Mouse (Mus musculus) G1E (cell line): ENCODE results near the gene Dync1li2. TPM values are rescaled to one million over a fixed set of nuclear protein-coding genes. Genes with fewer than 3 reads are reported as not detected.

Experiments used
- ATAC-seq: 2 replicates; pipeline ENCODE4 v1.8.0; 2016; ENCODE audit warnings: mild to moderate bottlenecking; ENCODE audit not compliant: insufficient number of reproducible peaks, poor library complexity, low FRiP score, severe bottlenecking; ENCODE audit errors: extremely low read depth
- DNase-seq: peaks from one replicate; pipeline ENCODE4 v3.0.0; 2012; ENCODE audit warnings: low spot score
- H3K27me3 ChIP-seq: 2 replicates; pipeline ENCODE4 v1.6.1; 2012; ENCODE audit warnings: mild to moderate bottlenecking, low read length, inconsistent platforms; ENCODE audit not compliant: insufficient read depth
- H3K36me3 ChIP-seq: replicated peaks from 2 replicates; pipeline ENCODE3; 2012; ENCODE audit warnings: mild to moderate bottlenecking, inconsistent platforms
- H3K4me1 ChIP-seq: 2 replicates; pipeline ENCODE4 v1.6.1; 2012; ENCODE audit warnings: low read depth, low read length, inconsistent platforms, mixed read lengths; ENCODE audit not compliant: insufficient read depth
- H3K4me3 ChIP-seq: 2 replicates; pipeline ENCODE4 v1.5.1; 2012; ENCODE audit warnings: low read depth, mild to moderate bottlenecking, inconsistent platforms, low read length, moderate library complexity, mixed read lengths
- H3K9me3 ChIP-seq: replicated peaks from 2 replicates; pipeline ENCODE4 v1.6.1; 2012; ENCODE audit warnings: inconsistent platforms
- CTCF ChIP-seq: IDR thresholded peaks from 2 replicates; pipeline ENCODE4 v1.5.1; 2012; ENCODE audit warnings: low read depth, low read length, inconsistent platforms, mixed read lengths
- GATA1 ChIP-seq: IDR thresholded peaks from 2 replicates; pipeline ENCODE4 v1.6.1; 2012; ENCODE audit warnings: borderline replicate concordance, low read length, inconsistent platforms, mixed read lengths
- GATA2 ChIP-seq: IDR thresholded peaks from 2 replicates; pipeline ENCODE4 v1.6.1; 2012; ENCODE audit warnings: low read depth, low read length, inconsistent platforms, borderline replicate concordance
- POLR2AphosphoS5 ChIP-seq: IDR thresholded peaks from 2 replicates; pipeline ENCODE4 v1.6.1; 2012; ENCODE audit warnings: low read depth, low read length, inconsistent platforms; ENCODE audit not compliant: insufficient replicate concordance
- TAL1 ChIP-seq: conservative IDR thresholded peaks from 2 replicates; pipeline ENCODE4 v1.6.1; 2012; ENCODE audit warnings: low read depth, low read length, inconsistent platforms, mixed read lengths
- polyA plus RNA-seq: library from polyadenylated mRNA; stranded (reverse); fragments of >175 nt; gene quantifications from 2 replicates; pipeline ENCODE4 v1.2.3, GENCODE M21; 2012
- total RNA-seq, 2 experiments: library from RNA; stranded (forward) in 1 of 2; stranded (reverse) in 1 of 2; fragments of 200-1000 nt in 1 of 2; fragments of >200 nt in 1 of 2; fragmentation: Nextera tagmentation in 1 of 2; gene quantifications; 2 replicates each; pipeline ENCODE4 v1.2.3; 2014 to 2017

The Dync1li2 gene
- total and polyA plus RNA-seq, 3 experiments = 13.9 to 52.5 (median 32.1) TPM

GRCm38 (mm10) chr8:104427703-104428102, 15.1 kb downstream of the Dync1li2 start:
- no peak for DNase-seq
- no peaks in the 10 kb centered on the region for H3K4me1 ChIP-seq
- TF ChIP-seq GATA2 = no peak
- TF ChIP-seq GATA1 = no peak
- TF ChIP-seq POLR2AphosphoS5 = no peak
- TF ChIP-seq TAL1 = no peak
- no peak for TF ChIP-seq CTCF
- H3K4me3 ChIP-seq = no peak overlapping the region
- ATAC-seq = no peak
- H3K36me3 ChIP-seq = peaks cover 98% of the 10 kb centered on the region
- H3K9me3 ChIP-seq = no peaks in the 10 kb centered on the region
- H3K27me3 ChIP-seq = no peaks in the 10 kb centered on the region; the same call in 1 of the 2 replicates

DNA sequence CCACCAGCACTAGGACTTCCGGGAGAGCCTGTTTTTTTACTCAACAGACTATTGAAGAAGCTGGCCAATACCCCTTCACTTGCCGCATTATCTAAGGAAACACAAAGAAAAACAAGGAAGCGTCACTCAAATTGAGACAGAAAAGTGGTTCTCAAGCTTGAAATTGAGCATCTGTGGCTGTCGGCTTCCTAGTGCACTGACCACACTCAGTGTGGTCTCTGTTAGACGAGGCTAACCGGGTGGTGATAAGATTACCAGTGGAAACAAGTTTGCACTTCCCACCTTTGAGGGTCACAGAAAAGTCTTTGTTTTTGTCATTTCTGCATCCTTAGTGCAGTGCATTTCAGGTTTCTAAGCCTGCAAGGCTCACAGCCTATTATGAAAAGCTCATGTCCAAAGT, 20.5 kb downstream of the Dync1li2 start:
- DNase-seq = no peak
- H3K9me3 ChIP-seq = no peaks in the 10 kb centered on the region
- H3K36me3 ChIP-seq = peaks cover 94% of the 10 kb centered on the region
- no peaks in the 10 kb centered on the region for H3K4me1 ChIP-seq
- ATAC-seq = no peak
- H3K27me3 ChIP-seq = no peaks in the 10 kb centered on the region
- no peak overlapping the region for H3K4me3 ChIP-seq
- TF ChIP-seq GATA2 (no peak), CTCF (no peak), TAL1 (no peak), POLR2AphosphoS5 (no peak), GATA1 (no peak)

DNA sequence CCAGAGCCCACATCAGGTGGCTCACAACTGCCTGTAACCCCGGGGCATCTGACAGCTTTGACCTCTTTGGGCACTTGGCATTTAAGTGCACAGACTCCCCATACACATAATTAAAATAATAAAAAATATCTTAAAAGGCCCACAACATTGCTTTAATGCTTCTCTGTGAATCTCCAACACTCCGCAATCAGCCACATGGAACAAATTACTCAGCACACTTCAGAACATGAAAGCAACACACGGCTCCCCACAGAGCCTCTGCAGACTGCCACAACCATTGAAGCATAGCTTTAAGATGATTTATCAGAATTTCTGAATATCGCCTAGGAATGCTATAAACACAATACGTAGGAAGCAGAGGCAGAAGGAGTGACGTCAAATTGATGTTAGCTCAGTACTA, 26.8 kb downstream of the Dync1li2 start:
- TF ChIP-seq GATA1 = no peak
- TF ChIP-seq TAL1 = no peak
- no peak for TF ChIP-seq POLR2AphosphoS5
- no peak for TF ChIP-seq GATA2
- TF ChIP-seq CTCF = no peak
- Histone ChIP-seq H3K36me3 (peaks cover 43% of the 10 kb centered on the region), H3K27me3 (0 out of 2 replicates have a peak, but pooled peaks cover 4% of the 10 kb centered on the region), H3K9me3 (no peaks in the 10 kb centered on the region), H3K4me1 (no peaks in the 10 kb centered on the region), H3K4me3 (no peak overlapping the region)
- DNase-seq (no peak), ATAC-seq (no peak)

DNA sequence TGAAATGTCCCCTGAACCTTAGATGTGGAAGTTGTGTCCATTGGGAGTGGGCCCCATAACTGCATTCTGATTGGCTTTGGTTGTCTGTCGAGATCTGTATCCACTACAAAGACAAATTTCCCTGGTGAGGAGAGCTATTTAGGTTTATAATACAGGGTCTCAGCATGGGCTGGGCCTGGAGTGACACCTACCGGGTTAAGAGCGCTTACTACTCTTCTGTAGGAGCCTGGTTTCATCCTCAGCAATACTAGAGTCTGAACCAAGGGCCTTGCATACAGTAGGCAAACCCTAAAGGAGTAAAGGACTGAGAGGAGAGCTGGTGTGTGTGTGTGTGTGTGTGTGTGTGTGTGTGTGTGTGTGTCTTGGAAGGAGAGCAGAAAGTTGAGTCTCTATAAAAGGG, 28.6 kb downstream of the Dync1li2 start:
- Histone ChIP-seq H3K4me3 (no peak overlapping the region), H3K27me3 (peaks cover 4% of the 10 kb centered on the region; the same call in 1 of the 2 replicates), H3K36me3 (peaks cover 26% of the 10 kb centered on the region), H3K4me1 (no peaks in the 10 kb centered on the region), H3K9me3 (no peaks in the 10 kb centered on the region)
- ATAC-seq = no peak
- DNase-seq = no peak
- TF ChIP-seq POLR2AphosphoS5 = no peak
- TF ChIP-seq GATA2 = no peak
- TF ChIP-seq CTCF = no peak
- no peak for TF ChIP-seq TAL1
- no peak for TF ChIP-seq GATA1

- Histone ChIP-seq H3K4me3 (no peak overlapping the region), H3K27me3 (peaks cover 4% of the 10 kb centered on the region; the same call in 1 of the 2 replicates), H3K4me1 (no peaks in the 10 kb centered on the region), H3K9me3 (no peaks in the 10 kb centered on the region), H3K36me3 (peaks cover 22% of the 10 kb centered on the region)
- TF ChIP-seq POLR2AphosphoS5 = no peak
- TF ChIP-seq GATA2 = no peak
- TF ChIP-seq CTCF = no peak
- no peak for TF ChIP-seq GATA1
- no peak for TF ChIP-seq TAL1
- ATAC-seq = no peak
- DNase-seq = no peak
These were observed 29.1 kb downstream of the Dync1li2 start for GRCm38 (mm10) chr8:104413770-104414169.

DNA sequence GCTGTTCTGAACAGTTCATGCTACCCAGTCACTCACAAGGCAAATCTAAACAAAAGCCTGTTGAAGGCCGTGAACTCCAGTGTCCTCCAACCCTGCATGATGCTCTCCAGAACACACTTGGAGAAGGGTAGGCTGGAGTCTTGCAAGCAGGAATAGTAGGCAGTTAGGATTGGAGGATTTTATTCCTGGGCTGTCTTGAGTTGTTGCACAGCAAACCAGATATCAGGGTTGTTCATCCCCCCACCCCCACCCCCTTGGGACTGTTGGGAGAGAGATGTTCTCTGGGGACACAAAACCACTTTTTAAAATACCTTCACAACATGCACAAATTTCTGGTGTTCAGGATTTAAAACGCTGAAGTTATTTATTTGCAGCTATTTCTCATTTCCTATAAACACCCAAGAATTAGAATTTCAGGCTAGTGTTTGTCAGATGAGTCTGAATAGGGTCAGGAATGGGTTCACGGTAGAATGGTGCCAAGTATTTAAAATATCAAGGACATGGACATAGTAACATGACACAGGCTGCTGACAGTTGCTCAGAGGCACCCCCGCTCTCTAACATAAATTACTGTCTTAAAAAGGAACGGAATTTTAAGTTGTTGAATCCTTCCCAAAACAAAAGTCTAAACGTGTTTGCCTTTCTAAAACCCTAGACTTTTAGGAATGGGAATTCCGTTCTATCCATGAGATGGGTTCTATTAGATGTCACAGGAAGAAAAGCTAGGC, 29.9 kb downstream of the Dync1li2 start:
- H3K4me1 ChIP-seq = no peaks in the 10 kb centered on the region
- no peak overlapping the region for H3K4me3 ChIP-seq
- DNase-seq (no peak), ATAC-seq (no peak)
- H3K9me3 ChIP-seq = no peaks in the 10 kb centered on the region
- TF ChIP-seq GATA1 = no peak
- H3K36me3 ChIP-seq = peaks cover 17% of the 10 kb centered on the region
- peaks cover 4% of the 10 kb centered on the region; the same call in 1 of the 2 replicates for H3K27me3 ChIP-seq

GRCm38 (mm10) chr8:104411972-104412371, 30.9 kb downstream of the Dync1li2 start:
- no peak for DNase-seq
- Histone ChIP-seq H3K36me3 (peaks cover 7% of the 10 kb centered on the region), H3K4me1 (no peaks in the 10 kb centered on the region), H3K4me3 (no peak overlapping the region), H3K27me3 (peaks cover 4% of the 10 kb centered on the region; the same call in 1 of the 2 replicates), H3K9me3 (no peaks in the 10 kb centered on the region)
- no peak for TF ChIP-seq POLR2AphosphoS5
- ATAC-seq = no peak
